Mouse (Mus musculus) CH12.LX (cell line): ENCODE measurements around the gene Tamm41. TPM values are rescaled to one million over a fixed set of nuclear protein-coding genes. Genes with fewer than 3 reads are reported as not detected.

Source experiments
- DNase-seq: peaks from one replicate; pipeline ENCODE4 v3.0.0-alpha.2; 2013; ENCODE audit errors: extremely low read depth
- H3K27ac ChIP-seq: 2 replicates; pipeline ENCODE4 v1.5.1; 2012; ENCODE audit warnings: low read depth, mild to moderate bottlenecking, control low read depth, moderate library complexity; ENCODE audit not compliant: insufficient read depth
- H3K27me3 ChIP-seq: replicated peaks from 2 replicates; pipeline ENCODE3; 2012; ENCODE audit warnings: inconsistent platforms
- H3K36me3 ChIP-seq, 2 experiments: replicated peaks in 1 of 2; 2 replicates each; pipeline versions ENCODE3 to v1.6.1; 2012; ENCODE audit warnings: inconsistent platforms in 1 of 2, low read length in 1 of 2, mild to moderate bottlenecking in 1 of 2, mixed read lengths in 1 of 2, moderate library complexity in 1 of 2; ENCODE audit not compliant: control insufficient read depth in 1 of 2, insufficient read depth in 1 of 2
- H3K4me1 ChIP-seq, 2 experiments: 2 replicates each; pipeline ENCODE4 v1.6.1; 2012; ENCODE audit warnings: inconsistent platforms in 1 of 2, moderate library complexity in 1 of 2; ENCODE audit not compliant: insufficient read depth in 2 of 2, control insufficient read depth in 1 of 2
- H3K4me2 ChIP-seq: 2 replicates; pipeline ENCODE4 v1.6.1; 2012; ENCODE audit warnings: low read depth, mild to moderate bottlenecking, control low read depth; ENCODE audit not compliant: poor library complexity, insufficient read depth, severe bottlenecking
- H3K4me3 ChIP-seq, 3 experiments: fragments of 150-350 bp in 1 of 3; sonication (generic) in 1 of 3; replicated peaks in 1 of 3; 2 replicates each; pipeline versions ENCODE3 to v1.5.1; 2011 to 2012; ENCODE audit warnings: low read depth in 2 of 3, low read length in 2 of 3, mild to moderate bottlenecking in 2 of 3, moderate library complexity in 2 of 3, control low read depth in 1 of 3, improper control_type of control experiment in 1 of 3, inconsistent platforms in 1 of 3, mixed read lengths in 1 of 3; ENCODE audit not compliant: poor library complexity in 1 of 3
- H3K79me2 ChIP-seq: replicated peaks from 2 replicates; pipeline ENCODE4 v1.6.1; 2012; ENCODE audit warnings: mild to moderate bottlenecking, moderate library complexity; ENCODE audit not compliant: control insufficient read depth, poor library complexity, insufficient read depth, severe bottlenecking; ENCODE audit errors: extremely low read depth
- H3K9ac ChIP-seq: 2 replicates; pipeline ENCODE4 v1.6.1; 2012; ENCODE audit warnings: low read depth, mild to moderate bottlenecking, control low read depth, moderate library complexity; ENCODE audit not compliant: insufficient read depth
- H3K9me3 ChIP-seq: replicated peaks from 2 replicates; pipeline ENCODE3; 2012; ENCODE audit warnings: low read length, inconsistent platforms, mixed read lengths
- BHLHE40 ChIP-seq: IDR thresholded peaks from 2 replicates; pipeline ENCODE4 v1.6.1; 2011; ENCODE audit warnings: mild to moderate bottlenecking, low read depth, low read length, improper control_type of control experiment
- CHD1 ChIP-seq: IDR thresholded peaks from 2 replicates; pipeline ENCODE4 v1.6.1; 2012; ENCODE audit warnings: low read depth, low read length, improper control_type of control experiment, inconsistent platforms
- CTCF ChIP-seq, 2 experiments: IDR thresholded peaks in 1 of 2; conservative IDR thresholded peaks in 1 of 2; 2 replicates each; pipeline ENCODE4 v1.5.1; 2011 to 2012; ENCODE audit warnings: low read depth in 2 of 2, low read length in 2 of 2, improper control_type of control experiment in 1 of 2, inconsistent platforms in 1 of 2, mild to moderate bottlenecking in 1 of 2, moderate library complexity in 1 of 2
- E2F4 ChIP-seq: IDR thresholded peaks from 2 replicates; pipeline ENCODE4 v1.6.1; 2011; ENCODE audit warnings: low read depth, low read length, improper control_type of control experiment; ENCODE audit not compliant: insufficient replicate concordance
- ELF1 ChIP-seq: IDR thresholded peaks from 2 replicates; pipeline ENCODE4 v1.6.1; 2014; ENCODE audit warnings: low read depth, mild to moderate bottlenecking, inconsistent platforms, low read length, improper control_type of control experiment
- EP300 ChIP-seq: IDR thresholded peaks from 2 replicates; pipeline ENCODE4 v1.6.1; 2011; ENCODE audit warnings: low read length, improper control_type of control experiment
- ETS1 ChIP-seq: conservative IDR thresholded peaks from 2 replicates; pipeline ENCODE4 v1.6.1; 2012; ENCODE audit warnings: low read depth, mild to moderate bottlenecking, inconsistent platforms, low read length, improper control_type of control experiment, moderate library complexity
- GABPA ChIP-seq: IDR thresholded peaks from 2 replicates; pipeline ENCODE4 v1.6.1; 2012; ENCODE audit warnings: low read depth, low read length, improper control_type of control experiment, inconsistent platforms; ENCODE audit not compliant: insufficient replicate concordance
- HCFC1 ChIP-seq: IDR thresholded peaks from 2 replicates; pipeline ENCODE4 v1.6.1; 2012; ENCODE audit warnings: low read depth, mild to moderate bottlenecking, inconsistent platforms, low read length, improper control_type of control experiment
- IRF4 ChIP-seq: IDR thresholded peaks from 2 replicates; pipeline ENCODE4 v1.6.1; 2014; ENCODE audit warnings: low read depth, mild to moderate bottlenecking, inconsistent platforms, low read length, improper control_type of control experiment
- JUN ChIP-seq: IDR thresholded peaks from 2 replicates; pipeline ENCODE4 v1.6.1; 2011; ENCODE audit warnings: low read depth, mild to moderate bottlenecking, low read length, improper control_type of control experiment, moderate library complexity; ENCODE audit not compliant: insufficient read depth
- KAT2A ChIP-seq: IDR thresholded peaks from 2 replicates; pipeline ENCODE4 v1.6.1; 2012; ENCODE audit warnings: low read length, improper control_type of control experiment, inconsistent platforms; ENCODE audit not compliant: insufficient replicate concordance
- MAFK ChIP-seq: IDR thresholded peaks from 2 replicates; pipeline ENCODE4 v1.6.1; 2011; ENCODE audit warnings: low read length, improper control_type of control experiment; ENCODE audit not compliant: insufficient replicate concordance
- MAX ChIP-seq: IDR thresholded peaks from 2 replicates; pipeline ENCODE4 v1.6.1; 2011; ENCODE audit warnings: low read length, improper control_type of control experiment
- MEF2A ChIP-seq: IDR thresholded peaks from 2 replicates; pipeline ENCODE4 v1.6.1; 2014; ENCODE audit warnings: low read depth, mild to moderate bottlenecking, inconsistent platforms, low read length, improper control_type of control experiment, borderline replicate concordance
- MYC ChIP-seq: IDR thresholded peaks from 2 replicates; pipeline ENCODE4 v1.6.1; 2011; ENCODE audit warnings: low read depth, mild to moderate bottlenecking, improper control_type of control experiment, low read length
- NELFE ChIP-seq: IDR thresholded peaks from 2 replicates; pipeline ENCODE4 v1.6.1; 2011; ENCODE audit warnings: low read depth, low read length, improper control_type of control experiment
- NRF1 ChIP-seq: IDR thresholded peaks from 2 replicates; pipeline ENCODE4 v1.6.1; 2014; ENCODE audit warnings: low read depth, mild to moderate bottlenecking, inconsistent platforms, low read length, improper control_type of control experiment, moderate library complexity
- POLR2A ChIP-seq: IDR thresholded peaks from 2 replicates; pipeline ENCODE4 v1.6.1; 2011; ENCODE audit warnings: low read depth, mild to moderate bottlenecking, improper control_type of control experiment, low read length
- POLR2AphosphoS2 ChIP-seq: IDR thresholded peaks from 2 replicates; pipeline ENCODE4 v1.6.1; 2011; ENCODE audit warnings: low read depth, low read length, improper control_type of control experiment
- RAD21 ChIP-seq: IDR thresholded peaks from 2 replicates; pipeline ENCODE4 v1.6.1; 2011; ENCODE audit warnings: low read depth, mild to moderate bottlenecking, low read length, improper control_type of control experiment, moderate library complexity
- RCOR1 ChIP-seq: conservative IDR thresholded peaks from 2 replicates; pipeline ENCODE4 v1.6.1; 2012; ENCODE audit warnings: low read depth, mild to moderate bottlenecking, inconsistent platforms, low read length, improper control_type of control experiment
- SIN3A ChIP-seq: IDR thresholded peaks from 2 replicates; pipeline ENCODE4 v1.6.1; 2012; ENCODE audit warnings: low read length, improper control_type of control experiment, inconsistent platforms
- SMC3 ChIP-seq: IDR thresholded peaks from 2 replicates; pipeline ENCODE4 v1.6.1; 2011; ENCODE audit warnings: low read depth, low read length, improper control_type of control experiment
- TCF12 ChIP-seq: IDR thresholded peaks from 2 replicates; pipeline ENCODE4 v1.6.1; 2014; ENCODE audit warnings: low read depth, mild to moderate bottlenecking, inconsistent platforms, low read length, improper control_type of control experiment
- UBTF ChIP-seq: IDR thresholded peaks from 2 replicates; pipeline ENCODE4 v1.6.1; 2012; ENCODE audit warnings: low read depth, mild to moderate bottlenecking, inconsistent platforms, low read length, improper control_type of control experiment, moderate library complexity
- USF1 ChIP-seq: IDR thresholded peaks from 2 replicates; pipeline ENCODE4 v1.6.1; 2014; ENCODE audit warnings: low read depth, mild to moderate bottlenecking, inconsistent platforms, low read length, improper control_type of control experiment
- USF2 ChIP-seq: conservative IDR thresholded peaks from 2 replicates; pipeline ENCODE4 v1.6.1; 2011; ENCODE audit warnings: low read depth, low read length, improper control_type of control experiment
- ZC3H11A ChIP-seq: IDR thresholded peaks from 2 replicates; pipeline ENCODE4 v1.6.1; 2012; ENCODE audit warnings: low read depth, mild to moderate bottlenecking, inconsistent platforms, low read length, improper control_type of control experiment
- ZNF384 ChIP-seq: IDR thresholded peaks from 2 replicates; pipeline ENCODE4 v1.6.1; 2012; ENCODE audit warnings: low read depth, low read length, improper control_type of control experiment, inconsistent platforms
- dilution Hi-C: fragments of 300-500 bp; cut with MboI; formaldehyde crosslinking; loops from 2 replicates; pipeline ENCODE4 v1.14.3; 2020; ENCODE audit warnings: low sequenced_read_pairs; ENCODE audit not compliant: extremely low pct_unique_long_range_greater_than_20kb, extremely low pct_ligation_motif_present
- in situ Hi-C: fragments of 300-500 bp; cut with MboI; formaldehyde crosslinking; loops from 3 replicates; pipeline ENCODE4 v1.14.3; 2019; ENCODE audit warnings: low sequenced_read_pairs, low pct_ligation_motif_present, low pct_unique_long_range_greater_than_20kb, mixed read lengths
- polyA plus RNA-seq: library from polyadenylated mRNA; unstranded; fragments of >175 nt; gene quantifications from 2 replicates; pipeline ENCODE4 v1.2.1, GENCODE M21; 2012; ENCODE audit warnings: low read depth; ENCODE audit not compliant: insufficient read length
- total RNA-seq, 2 experiments: library from RNA; depleted of rRNA; stranded (reverse); fragments of 300-350 nt in 1 of 2; fragments of >200 nt in 1 of 2; gene quantifications; 2 replicates each; pipeline ENCODE4 v1.2.3; 2012 to 2014

Gene Tamm41
- total and polyA plus RNA-seq, 3 experiments: 29.3 to 41.1 (median 39.8) TPM

DNA sequence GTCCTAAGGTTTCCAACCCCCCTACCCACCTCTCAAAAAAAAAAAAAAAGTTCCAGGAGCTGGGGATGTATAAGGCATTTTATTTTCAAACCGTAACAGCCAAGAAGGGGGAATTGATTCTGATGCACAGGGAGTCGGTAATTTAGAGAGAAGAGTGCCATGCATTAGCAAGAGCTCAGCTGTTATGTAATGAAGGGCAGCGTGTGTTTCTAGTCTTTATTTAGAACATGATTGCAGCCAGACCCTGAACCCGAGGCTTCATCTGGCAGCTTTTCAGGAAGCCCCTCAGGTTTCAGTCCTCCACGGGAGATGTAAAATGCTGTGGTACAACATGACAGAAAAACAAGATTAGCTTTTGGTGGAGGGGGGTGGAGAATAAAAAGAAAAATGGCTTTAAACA is 21.6 kb upstream of the Tamm41 start:
- no peak for TF ChIP-seq MYC
- TF ChIP-seq SIN3A: no peak
- TF ChIP-seq ETS1: no peak
- no peak for TF ChIP-seq MEF2A
- TF ChIP-seq BHLHE40: no peak
- TF ChIP-seq MAFK: no peak
- no peak for TF ChIP-seq POLR2AphosphoS2
- no peak for TF ChIP-seq KAT2A
- no peak for TF ChIP-seq USF1
- no peak for TF ChIP-seq POLR2A
- TF ChIP-seq ELF1: no peak
- TF ChIP-seq NELFE: no peak
- no peak for TF ChIP-seq RAD21
- TF ChIP-seq CHD1: no peak
- TF ChIP-seq TCF12: no peak
- no peak for TF ChIP-seq E2F4
- no peak for TF ChIP-seq SMC3
- no peak for TF ChIP-seq HCFC1
- dilution Hi-C loops: no loop called here
- in situ Hi-C loops: loop anchor here (10.0 kb wide), 2 partner anchors 206 to 486 kb away; partner anchors contain the start of gene Tsen2

DNA sequence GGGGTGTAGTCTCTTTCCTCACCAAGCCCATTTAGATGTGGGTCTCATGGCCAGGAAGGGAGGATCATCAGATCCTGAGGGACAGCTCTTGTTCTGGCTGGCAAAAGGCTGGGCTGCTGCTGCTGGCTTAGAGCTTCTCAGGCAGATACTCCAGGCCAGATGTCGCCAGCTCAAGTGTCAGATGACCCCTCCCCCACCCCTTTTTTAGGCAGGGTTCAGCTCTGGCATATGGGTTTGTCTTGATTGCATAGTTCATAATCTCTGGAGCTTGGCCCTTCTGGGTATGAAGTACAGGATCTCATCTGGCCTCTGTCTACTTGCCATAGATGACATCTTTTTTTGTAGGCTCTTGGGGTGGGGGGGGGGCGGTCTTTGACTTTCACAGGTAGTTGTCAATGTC is 19.0 kb upstream of the Tamm41 start:
- Histone ChIP-seq H3K4me1 (peaks cover 2 to 4% of the 10 kb centered on the region in 2 experiments; a peak in 3 of 4 replicates), H3K9me3 (no peaks in the 10 kb centered on the region), H3K27me3 (no peaks in the 10 kb centered on the region), H3K79me2 (no peaks in the 10 kb centered on the region), H3K27ac (no peak overlapping the region), H3K4me3 (no peak overlapping the region), H3K4me2 (no peak overlapping the region), H3K36me3 (no peaks in the 10 kb centered on the region), H3K9ac (no peak overlapping the region)
- DNase-seq: no peak
- in situ Hi-C loops: loop anchor here (10.0 kb wide), 2 partner anchors 208 to 488 kb away; partner anchors contain the start of gene Tsen2
- TF ChIP-seq MAFK: no peak
- no peak for TF ChIP-seq JUN
- TF ChIP-seq NRF1: no peak
- TF ChIP-seq MAX: no peak
- TF ChIP-seq EP300: no peak
- no peak for TF ChIP-seq ZC3H11A
- TF ChIP-seq CTCF (conservative IDR thresholded peaks at IDR 0.05 in 1 of 2, IDR thresholded peaks at IDR 0.05 in 1 of 2; ENCODE audit: low read depth in 2 of 2, low read length in 2 of 2): no peak
- no peak for TF ChIP-seq SIN3A
- TF ChIP-seq RCOR1: no peak
- no peak for TF ChIP-seq UBTF
- no peak for TF ChIP-seq USF2
- no peak for TF ChIP-seq GABPA
- no peak for TF ChIP-seq IRF4
- no peak for TF ChIP-seq E2F4
- no peak for TF ChIP-seq POLR2AphosphoS2
- no peak for TF ChIP-seq ZNF384
- no peak for TF ChIP-seq POLR2A
- TF ChIP-seq NELFE: no peak
- TF ChIP-seq USF1: no peak
- dilution Hi-C loops: no loop called here

More for the DNA sequence above, 21.6 kb upstream of the Tamm41 start:
- no peaks in the 10 kb centered on the region for H3K36me3 ChIP-seq
- H3K4me2 ChIP-seq: no peak overlapping the region
- no peak overlapping the region for H3K4me3 ChIP-seq
- DNase-seq: no peak
- H3K79me2 ChIP-seq: no peaks in the 10 kb centered on the region
- peaks cover 3 to 16% of the 10 kb centered on the region in 2 experiments for H3K4me1 ChIP-seq
- H3K9ac ChIP-seq: no peak overlapping the region
- H3K9me3 ChIP-seq: no peaks in the 10 kb centered on the region
- no peak overlapping the region for H3K27ac ChIP-seq
- no peaks in the 10 kb centered on the region for H3K27me3 ChIP-seq
